Mouse (Mus musculus): ENCODE data around the gene Arid5b.

DNA sequence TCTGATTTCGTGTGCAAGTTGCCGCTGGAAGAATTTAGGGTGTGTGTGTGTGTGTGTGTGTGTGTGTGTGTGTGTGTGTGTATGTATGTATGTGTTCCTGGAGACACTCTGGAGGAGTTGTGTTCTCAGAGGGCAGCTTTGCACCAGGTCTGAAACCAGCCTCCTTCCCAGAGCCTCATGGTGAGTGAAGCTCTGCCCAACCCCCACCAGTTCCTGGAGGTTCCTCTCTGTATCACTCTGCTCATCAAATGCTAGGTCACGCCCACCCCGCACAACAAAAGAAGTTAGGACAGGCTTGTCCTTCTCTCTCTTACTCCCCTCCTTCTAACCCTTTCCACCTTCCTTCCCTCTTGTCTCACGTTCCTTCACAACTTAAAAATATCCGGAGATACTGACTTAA lies 234.6 kb downstream of the Arid5b start:
- TF ChIP-seq CTCF (IDR thresholded peaks at IDR 0.05; ENCODE audit: extremely low read depth, insufficient read depth, insufficient read length, insufficient replicate concordance) (no peak), POLR2A (IDR thresholded peaks at IDR 0.05; ENCODE audit: low read depth, low read length) (no peak)
